8 mouse cellular contexts compared by ENCODE assay signal in genomic region chr2:157560302-157560701, GRCm38 (mm10). TPM values are rescaled to one million over a fixed set of nuclear protein-coding genes. Genes with fewer than 3 reads are reported as not detected.
A peak's percentile ranks its signal among the peaks of the same experiment; 100 is the strongest.
DNase-seq lines count a peak whose midpoint lies in the region; ATAC-seq lines count a peak whose summit lies in the region.

No protein-coding gene starts in this region.

- 49% methylated on average over 33 of the region's 33 CpGs for WGBS in liver, embryonic 13.5 days (ENCODE audit: insufficient replicate concordance)

- DNase-seq in cerebellum, postnatal 10 days: peak; percentile 58 to 71
- DNase-seq in cerebellum, adult 11-12 months: no peak
- peak; percentile 17 for DNase-seq in thymus, postnatal 4 days
- DNase-seq in thymus, postnatal 36 days: no peak
- no peak for DNase-seq in liver, embryonic 13.5 days
- DNase-seq in ovary, adult 18-20 months (ENCODE audit: low spot score): no peak
- no peak for DNase-seq in gastrocnemius, postnatal 10 days
- DNase-seq in adrenal gland, adult (ENCODE audit: inconsistent age in 2 of 2, low spot score in 1 of 2): no peak

- peak overlapping the region; percentile 52 for H3K4me2 ChIP-seq in liver, embryonic 13.5 days

- no peak overlapping the region for H3K27ac ChIP-seq in liver, embryonic 13.5 days

- H3K4me3 ChIP-seq in liver, embryonic 13.5 days (replicated peaks): peak overlapping the region; percentile 35

- no peak overlapping the region for H3K9ac ChIP-seq in liver, embryonic 13.5 days

- H3K4me1 ChIP-seq in liver, embryonic 13.5 days (replicated peaks): peaks cover 20% of the 10 kb centered on the region

- peaks cover 16% of the 10 kb centered on the region for H3K9me3 ChIP-seq in liver, embryonic 13.5 days (replicated peaks)

- no peak for ATAC-seq in liver, embryonic 13.5 days (ENCODE audit: low read depth)

- H3K27me3 ChIP-seq in liver, embryonic 13.5 days: peaks cover 40% of the 10 kb centered on the region

- peaks cover 33% of the 10 kb centered on the region for H3K36me3 ChIP-seq in liver, embryonic 13.5 days

RNA-seq across cellular contexts. Expression of gene Nnat, which starts 0.4 kb away (rescaled TPM):
- 34.5 and 35.9 TPM in 2 replicates for polyA plus RNA-seq in liver, embryonic 13.5 days (2015; fragmentation: Nextera tagmentation; extraction: Ambion mirVana)
- 10 to 100 TPM; 11.3 to 14.3 TPM for total RNA-seq in gastrocnemius, postnatal 10 days (2021)

RNA-seq across cellular contexts. Expression of gene Blcap, which starts 10.8 kb away (rescaled TPM):
- polyA plus RNA-seq in liver, embryonic 13.5 days (2015; fragmentation: Nextera tagmentation; extraction: Ambion mirVana): 9.5 and 10.1 TPM in 2 replicates
- total RNA-seq in gastrocnemius, postnatal 10 days (2021): 10 to 100 TPM; 25.9 to 34.6 TPM

Comparison
In these comparisons a context has a peak if more than half of its experiments do, and no peak if none do; other contexts are left out.
1. DNase-seq: peak in cerebellum, postnatal 10 days (2 of 2) and thymus, postnatal 4 days (single experiment); none in cerebellum, adult 11-12 months (single experiment), thymus, postnatal 36 days (0 of 2), liver, embryonic 13.5 days (single experiment), ovary, adult 18-20 months (single experiment), gastrocnemius, postnatal 10 days (single experiment) and adrenal gland, adult (0 of 2).